Mouse (Mus musculus) embryonic fibroblast, embryonic 13.5 days (primary cell): ENCODE data around the gene Atp6v1fnb. TPM values are rescaled to one million over a fixed set of nuclear protein-coding genes. Genes with fewer than 3 reads are reported as not detected.

ENCODE experiments used
- H3K27ac ChIP-seq: 2 replicates; pipeline ENCODE4 v1.5.1; 2012; ENCODE audit warnings: low read length, control low read depth, inconsistent platforms; ENCODE audit not compliant: insufficient read depth
- H3K4me1 ChIP-seq: 2 replicates; pipeline ENCODE4 v1.6.1; 2011; ENCODE audit warnings: low read length; ENCODE audit not compliant: control insufficient read depth, insufficient read depth
- H3K4me3 ChIP-seq: 2 replicates; pipeline ENCODE4 v1.5.1; 2011; ENCODE audit warnings: mild to moderate bottlenecking, control low read depth, low read length; ENCODE audit not compliant: insufficient read depth
- CTCF ChIP-seq: IDR thresholded peaks from 2 replicates; pipeline ENCODE4 v1.5.1; 2011; ENCODE audit warnings: mild to moderate bottlenecking, control low read depth, low read length, moderate library complexity, borderline replicate concordance; ENCODE audit not compliant: insufficient read depth
- POLR2A ChIP-seq: IDR thresholded peaks from 2 replicates; pipeline ENCODE4 v1.6.1; 2011; ENCODE audit warnings: low read depth, mild to moderate bottlenecking, control low read depth, low read length, moderate library complexity
- polyA plus RNA-seq: library from polyadenylated mRNA; stranded (reverse); fragments of >200 nt; gene quantifications from 2 replicates; pipeline ENCODE4 v1.2.4, GENCODE M21; 2011; ENCODE audit warnings: low read depth; ENCODE audit not compliant: missing spikeins, insufficient read length

Gene Atp6v1fnb
- polyA plus RNA-seq, 1 experiment, result not detected

DNA sequence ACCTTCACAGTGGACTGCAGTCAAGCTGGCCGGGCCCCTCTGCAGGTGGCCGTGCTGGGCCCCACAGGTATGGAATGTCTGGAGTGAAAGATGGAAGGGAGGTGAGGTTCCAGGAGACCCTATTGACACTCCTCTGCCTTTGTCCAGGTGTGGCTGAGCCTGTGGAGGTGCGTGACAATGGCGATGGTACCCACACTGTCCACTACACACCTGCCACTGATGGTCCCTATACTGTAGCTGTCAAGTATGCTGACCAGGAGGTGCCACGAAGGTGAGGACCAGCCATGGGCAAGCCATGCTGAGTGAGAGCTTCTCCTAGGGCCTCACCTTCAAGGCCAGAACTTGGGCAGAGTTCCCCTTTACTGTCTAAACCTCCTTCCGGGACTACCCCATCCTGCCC lies 20.6 kb upstream of the Atp6v1fnb start:
- H3K4me1 ChIP-seq, result no peaks in the 10 kb centered on the region
- H3K27ac ChIP-seq, result no peak overlapping the region
- H3K4me3 ChIP-seq, result no peak overlapping the region
- no peak for TF ChIP-seq POLR2A
- no peak for TF ChIP-seq CTCF

DNA sequence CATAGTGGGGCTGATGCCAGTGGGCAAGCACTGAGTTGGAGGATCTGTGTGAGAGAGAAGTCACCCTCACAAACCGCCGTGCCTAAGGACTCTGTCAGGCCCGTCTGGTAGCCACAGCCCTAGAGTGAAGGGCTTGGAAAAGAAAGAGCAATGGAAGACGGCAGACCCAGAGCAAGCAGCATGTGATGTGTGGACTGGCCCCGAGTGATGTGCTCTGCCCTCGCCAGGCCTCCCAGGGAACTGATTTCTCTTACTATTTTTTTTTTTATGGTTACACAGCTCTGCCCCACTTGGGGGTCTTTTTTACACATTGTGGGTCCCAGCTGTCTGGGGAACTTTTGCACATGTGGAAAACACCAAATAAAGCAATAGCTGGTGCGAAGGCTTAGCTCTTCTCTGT lies 9.7 kb upstream of the Atp6v1fnb start:
- Histone ChIP-seq H3K4me1 (no peaks in the 10 kb centered on the region), H3K27ac (no peak overlapping the region), H3K4me3 (no peak overlapping the region)
- no peak for TF ChIP-seq POLR2A
- TF ChIP-seq CTCF, result no peak

DNA sequence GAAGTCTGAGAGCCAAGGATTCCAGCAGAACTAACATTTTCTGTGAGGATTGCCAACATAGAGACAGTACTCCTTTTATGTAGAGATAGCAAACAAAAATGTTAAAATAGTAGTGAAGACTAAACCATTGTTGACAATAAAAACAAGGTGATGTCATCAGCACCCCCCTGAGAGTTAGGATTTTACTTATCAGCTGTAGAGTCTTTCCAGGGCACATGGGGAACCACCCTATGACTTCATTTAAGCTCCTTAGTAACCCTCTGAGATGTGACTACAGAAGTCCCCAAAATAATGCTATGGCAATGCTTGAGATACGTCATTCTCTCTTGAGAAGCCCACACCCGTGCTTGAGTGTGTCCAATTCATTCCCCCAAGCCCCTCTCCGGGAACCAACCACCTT lies 7.8 kb upstream of the Atp6v1fnb start:
- TF ChIP-seq POLR2A (no peak), CTCF (no peak)
- Histone ChIP-seq H3K4me3 (no peak overlapping the region), H3K4me1 (no peaks in the 10 kb centered on the region), H3K27ac (no peak overlapping the region)

DNA sequence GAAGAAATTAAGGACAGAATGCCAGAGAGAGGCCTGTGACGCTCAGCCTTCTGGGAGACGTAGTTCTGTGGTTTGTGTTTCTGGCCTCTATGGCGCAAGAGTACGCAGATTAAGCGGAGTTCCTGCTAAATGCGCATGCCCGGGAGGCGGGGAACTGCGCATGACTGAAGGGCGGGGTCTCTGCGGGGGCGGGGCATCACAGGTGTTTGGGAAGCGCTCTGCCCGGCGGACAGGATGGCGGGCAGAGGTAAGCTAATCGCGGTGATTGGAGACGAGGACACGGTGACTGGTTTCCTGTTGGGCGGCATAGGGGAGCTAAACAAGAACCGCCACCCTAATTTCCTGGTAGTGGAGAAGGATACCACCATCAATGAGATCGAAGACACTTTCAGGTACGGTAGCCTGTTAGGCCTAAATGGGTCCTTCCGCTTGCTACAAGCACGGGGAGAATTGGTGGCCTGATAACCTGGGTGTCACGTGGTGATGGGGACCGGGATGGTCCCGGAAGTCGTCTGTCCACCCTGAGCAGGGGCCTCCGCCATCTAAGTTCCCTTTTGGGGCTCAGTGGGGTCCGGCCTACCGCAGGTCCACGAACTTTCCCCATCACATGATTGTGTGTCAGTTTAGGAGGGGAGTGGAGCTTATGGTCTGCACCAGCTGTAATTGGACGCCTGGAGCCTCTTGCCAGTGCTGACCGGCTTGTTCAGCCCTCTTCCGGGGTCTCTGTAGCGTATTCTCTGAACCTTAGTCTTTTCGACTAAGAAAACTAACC lies 3.5 kb upstream of the Atp6v1fnb start, which contains the start of gene Atp6v1f:
Atp6v1f (plus strand) TSS at position 136 of the 772 bp plus-strand sequence.
- Histone ChIP-seq H3K4me1 (peaks cover 5% of the 10 kb centered on the region), H3K27ac (no peak within 1 kb of the TSS), H3K4me3 (peak within 1 kb of the TSS; percentile 61)
- TF ChIP-seq POLR2A (peak; percentile 41; the same call in 1 of the 2 replicates), CTCF (no peak)

DNA sequence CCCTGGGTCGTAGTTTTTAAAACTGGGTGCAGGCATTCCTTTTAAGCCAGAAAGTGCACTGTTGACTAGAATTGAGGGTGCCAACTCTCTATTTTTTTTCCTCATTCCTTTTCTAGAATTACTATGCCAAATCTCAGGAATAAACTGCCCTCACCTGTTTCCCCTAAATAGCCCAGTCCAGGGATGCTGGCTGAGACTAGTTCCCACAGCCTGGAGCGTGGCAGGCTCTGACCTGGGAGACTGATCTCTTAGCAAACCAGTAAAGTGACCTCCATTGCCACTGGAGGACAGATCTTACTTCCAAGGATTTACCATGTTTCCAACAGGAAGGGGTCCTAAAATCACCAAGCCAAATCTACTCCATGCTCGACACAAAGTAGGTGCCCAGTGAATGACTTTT lies 2.4 kb upstream of the Atp6v1fnb start:
- H3K4me3 ChIP-seq, result peak overlapping the region; percentile 61
- H3K4me1 ChIP-seq, result peaks cover 5% of the 10 kb centered on the region
- TF ChIP-seq CTCF (no peak), POLR2A (no peak)
- H3K27ac ChIP-seq, result no peak overlapping the region

DNA sequence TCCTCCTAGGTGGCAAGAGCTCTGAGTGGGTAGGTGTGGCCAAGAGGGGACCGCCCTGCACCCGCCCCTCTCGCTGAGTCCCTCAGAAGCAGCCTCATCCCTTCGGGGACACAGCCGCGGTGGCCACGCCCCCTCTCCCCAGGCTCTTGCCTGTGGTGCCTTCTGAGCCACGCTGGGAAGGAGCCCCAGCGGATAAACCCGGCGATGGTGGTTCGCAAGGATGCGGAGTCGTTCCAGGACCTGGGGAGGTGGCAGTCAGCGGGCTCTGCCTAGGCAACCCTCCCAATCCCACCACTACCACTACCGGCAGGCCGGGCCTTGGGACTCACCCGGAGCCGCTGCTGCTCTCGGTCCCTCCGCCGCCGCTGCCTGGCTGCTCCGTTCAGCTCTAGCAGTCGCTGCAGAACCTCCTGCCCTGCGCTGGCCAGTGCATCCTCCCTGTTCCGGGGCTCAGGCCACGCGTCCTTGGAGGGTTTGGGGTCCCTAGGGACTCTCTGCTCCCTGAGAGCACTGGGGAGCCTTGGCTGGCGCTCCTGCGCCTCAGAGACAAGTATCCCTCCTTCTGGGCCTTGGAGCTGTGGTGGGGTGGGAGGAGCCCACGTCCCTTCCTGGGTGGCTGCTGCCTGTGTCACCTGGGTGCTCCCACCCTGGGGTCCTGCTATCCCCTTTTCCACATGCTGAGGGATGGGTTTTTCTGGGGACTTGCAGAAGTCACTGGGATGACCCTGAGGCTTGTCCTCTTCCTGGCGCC lies 2.9 kb downstream of the Atp6v1fnb start:
- TF ChIP-seq CTCF (no peak), POLR2A (peak; percentile 67)
- Histone ChIP-seq H3K4me1 (peaks cover 2% of the 10 kb centered on the region; the same call in 1 of the 2 replicates), H3K27ac (no peak overlapping the region), H3K4me3 (peak overlapping the region; percentile 23)

DNA sequence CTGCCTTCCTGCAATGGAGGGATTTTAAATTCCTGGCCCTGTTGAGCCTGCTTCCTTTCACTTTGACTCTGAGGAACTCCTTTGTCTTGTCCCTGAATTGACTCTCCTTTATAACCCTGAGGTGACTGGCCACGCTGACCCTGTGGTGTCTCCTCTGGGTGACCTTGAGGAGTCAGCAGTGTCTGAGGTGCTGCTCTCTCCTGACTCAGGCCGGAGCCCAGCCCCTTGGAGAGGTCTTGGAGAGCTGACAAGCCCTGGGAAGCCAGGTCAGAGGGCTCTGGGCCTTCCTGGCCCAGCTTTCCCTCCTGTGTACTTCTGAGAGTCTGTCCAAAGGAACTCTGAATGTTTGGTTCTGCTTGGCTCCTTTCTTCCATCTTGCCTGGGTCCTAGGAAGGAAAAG lies 3.5 kb downstream of the Atp6v1fnb start:
- no peak overlapping the region for H3K27ac ChIP-seq
- H3K4me1 ChIP-seq, result no peaks in the 10 kb centered on the region
- no peak overlapping the region for H3K4me3 ChIP-seq
- TF ChIP-seq CTCF (no peak), POLR2A (no peak)

DNA sequence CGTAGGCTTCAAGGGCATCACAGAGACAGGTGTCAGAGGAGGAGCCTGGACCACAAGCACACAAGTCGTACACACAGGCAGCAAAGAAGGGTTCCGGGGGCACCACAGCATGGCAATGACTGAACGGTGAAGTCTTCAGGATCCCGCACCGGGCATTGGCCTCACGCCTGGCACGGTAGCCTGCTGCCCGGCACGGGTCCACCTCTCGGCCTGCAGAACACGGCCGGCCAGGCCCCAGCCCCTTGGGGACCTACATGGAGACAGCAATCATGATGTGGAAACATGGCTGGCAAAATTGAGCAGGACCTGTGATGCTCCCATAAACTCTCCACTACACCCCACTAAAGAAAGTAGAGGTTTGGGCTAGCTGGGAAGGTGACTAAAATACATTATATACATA lies 11.5 kb downstream of the Atp6v1fnb start:
- no peaks in the 10 kb centered on the region for H3K4me1 ChIP-seq
- TF ChIP-seq POLR2A (no peak), CTCF (no peak)
- no peak overlapping the region for H3K27ac ChIP-seq
- H3K4me3 ChIP-seq, result no peak overlapping the region

DNA sequence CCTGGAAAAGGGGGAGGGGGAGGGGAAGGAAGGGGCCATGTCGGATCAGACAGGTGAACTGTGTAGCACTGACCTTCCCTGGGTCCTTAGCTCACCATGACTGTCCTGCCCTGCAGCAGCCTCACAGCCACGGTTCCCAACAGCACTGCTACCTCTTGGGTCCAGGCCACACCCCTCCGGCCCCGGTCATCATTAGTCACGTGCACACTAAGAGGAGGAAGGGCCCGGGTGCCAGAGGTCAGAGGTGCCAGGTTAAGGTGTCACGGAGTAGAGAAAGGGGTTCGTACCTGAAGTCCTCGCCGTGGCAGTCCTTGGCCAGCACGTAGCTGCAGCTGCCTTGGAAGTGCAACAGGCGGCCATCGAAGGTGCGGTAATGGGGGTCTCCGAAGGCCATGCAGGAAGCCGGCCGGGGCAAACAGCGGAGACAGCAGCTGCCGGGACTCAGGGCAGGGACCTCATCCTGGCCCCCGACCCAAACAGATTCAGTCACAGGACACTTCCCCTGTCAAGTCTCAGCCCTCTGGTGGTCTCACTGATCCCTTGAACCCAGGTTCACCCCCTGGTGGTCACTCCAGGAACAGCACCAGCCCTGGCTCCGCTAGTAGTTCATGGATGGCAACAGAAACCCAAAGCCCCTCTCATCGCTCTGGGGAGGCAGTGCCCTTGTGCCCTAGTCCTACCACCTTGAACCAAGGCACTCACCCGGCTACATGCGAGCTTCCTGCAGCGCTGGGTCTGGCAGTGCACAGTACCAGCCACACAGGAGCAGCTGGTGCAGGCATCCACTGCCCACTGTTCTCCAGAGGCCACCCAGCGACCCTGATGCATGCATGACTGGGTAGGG lies 13.7 kb downstream of the Atp6v1fnb start:
- Histone ChIP-seq H3K4me1 (no peaks in the 10 kb centered on the region), H3K4me3 (no peak overlapping the region), H3K27ac (no peak overlapping the region)
- TF ChIP-seq CTCF (peak; percentile 72), POLR2A (no peak)

DNA sequence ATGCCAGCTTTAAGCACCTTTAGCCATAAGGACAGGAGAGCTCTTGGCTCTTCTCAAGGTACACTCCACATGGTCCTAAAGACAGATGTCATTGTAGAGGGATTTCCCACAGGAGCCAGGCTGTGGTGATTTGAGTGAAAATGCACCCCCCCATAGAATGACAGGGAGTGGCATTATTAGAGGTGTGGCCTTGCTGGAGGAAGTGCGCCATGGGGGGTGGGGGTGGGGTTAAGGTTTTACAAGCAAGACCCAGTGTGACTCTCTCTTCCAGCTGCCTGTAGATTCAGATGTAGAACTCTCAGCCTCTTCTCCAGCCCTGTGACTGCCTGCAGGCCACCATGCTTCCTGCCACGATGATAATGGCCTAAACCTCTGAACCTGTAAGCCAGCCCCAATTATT lies 14.7 kb downstream of the Atp6v1fnb start:
- no peaks in the 10 kb centered on the region for H3K4me1 ChIP-seq
- TF ChIP-seq CTCF (no peak), POLR2A (no peak)
- H3K27ac ChIP-seq, result no peak overlapping the region
- no peak overlapping the region for H3K4me3 ChIP-seq
